Mouse (Mus musculus): ENCODE results near the gene Pde4b. TPM values are rescaled to one million over a fixed set of nuclear protein-coding genes. Genes with fewer than 3 reads are reported as not detected.

Pde4b gene
- polyA plus RNA-seq, 1 experiment from 2014 or later = 14.5 TPM

GRCm38 (mm10) chr4:102647056-102647455, 559.7 kb downstream of the Pde4b start:
- Histone ChIP-seq H3K4me1 (no peaks in the 10 kb centered on the region), H3K36me3 (ENCODE audit: poor library complexity, severe bottlenecking) (no peaks in the 10 kb centered on the region), H3K4me2 (no peak overlapping the region), H3K27me3 (no peaks in the 10 kb centered on the region), H3K9ac (no peak overlapping the region), H3K27ac (no peak overlapping the region), H3K9me3 (replicated peaks) (no peaks in the 10 kb centered on the region), H3K4me3 (no peak overlapping the region)
- WGBS = 81% methylated on average over 2 of the region's 2 CpGs
- ATAC-seq = no peak

GRCm38 (mm10) chr4:102655331-102655730, 568.0 kb downstream of the Pde4b start:
- Histone ChIP-seq H3K9ac (no peak overlapping the region), H3K4me2 (no peak overlapping the region), H3K36me3 (ENCODE audit: poor library complexity, severe bottlenecking) (no peaks in the 10 kb centered on the region), H3K9me3 (replicated peaks) (no peaks in the 10 kb centered on the region), H3K4me3 (no peak overlapping the region), H3K27me3 (no peaks in the 10 kb centered on the region), H3K4me1 (no peaks in the 10 kb centered on the region), H3K27ac (no peak overlapping the region)
- ATAC-seq = no peak
- WGBS = 89% methylated on average over 7 of the region's 7 CpGs

GRCm38 (mm10) chr4:102656494-102657036, 569.2 kb downstream of the Pde4b start:
- Histone ChIP-seq H3K9me3 (replicated peaks) (no peaks in the 10 kb centered on the region), H3K27ac (no peak overlapping the region), H3K4me1 (no peaks in the 10 kb centered on the region), H3K9ac (no peak overlapping the region), H3K36me3 (ENCODE audit: poor library complexity, severe bottlenecking) (no peaks in the 10 kb centered on the region), H3K4me2 (no peak overlapping the region), H3K4me3 (no peak overlapping the region), H3K27me3 (no peaks in the 10 kb centered on the region)
- peak; percentile 77 for ATAC-seq
- WGBS = 15% methylated on average over 3 of the region's 3 CpGs

Other genes with a start within 250 kb of the Pde4b start
- not detected in 2 replicates for gene B020004J07Rik, start 243.5 kb upstream of the Pde4b start, polyA plus RNA-seq (2015; fragmentation: Nextera tagmentation; extraction: Ambion mirVana)
- gene C130073F10Rik, start 193.8 kb upstream of the Pde4b start, polyA plus RNA-seq (2015; fragmentation: Nextera tagmentation; extraction: Ambion mirVana) = not detected in 2 replicates
- not detected in 2 replicates for gene Gm12800, start 178.4 kb upstream of the Pde4b start, polyA plus RNA-seq (2015; fragmentation: Nextera tagmentation; extraction: Ambion mirVana)
- gene Gm12794, start 147.1 kb upstream of the Pde4b start, polyA plus RNA-seq (2015; fragmentation: Nextera tagmentation; extraction: Ambion mirVana) = not detected in 2 replicates
- not detected in 2 replicates for gene Gm12790, start 106.5 kb upstream of the Pde4b start, polyA plus RNA-seq (2015; fragmentation: Nextera tagmentation; extraction: Ambion mirVana)
- gene Gm12789, start 100.9 kb upstream of the Pde4b start, polyA plus RNA-seq (2015; fragmentation: Nextera tagmentation; extraction: Ambion mirVana) = not detected in 2 replicates

Data from forebrain, embryonic 13.5 days (tissue).